Mouse (Mus musculus) ES-CJ7 (cell line): Measurements from ENCODE around the gene Myo15b.
A peak's percentile ranks its signal among the peaks of the same experiment; 100 is the strongest.

Experiments used
- DNase-seq: peaks from one replicate; pipeline ENCODE4 v3.0.0; 2011; ENCODE audit warnings: low read depth, low spot score

Gene Myo15b

GRCm38 (mm10) chr11:115858354-115858753, at the start of gene Myo15b:
Myo15b (plus strand) TSS chr11:115858406.
- no peak for DNase-seq

DNA sequence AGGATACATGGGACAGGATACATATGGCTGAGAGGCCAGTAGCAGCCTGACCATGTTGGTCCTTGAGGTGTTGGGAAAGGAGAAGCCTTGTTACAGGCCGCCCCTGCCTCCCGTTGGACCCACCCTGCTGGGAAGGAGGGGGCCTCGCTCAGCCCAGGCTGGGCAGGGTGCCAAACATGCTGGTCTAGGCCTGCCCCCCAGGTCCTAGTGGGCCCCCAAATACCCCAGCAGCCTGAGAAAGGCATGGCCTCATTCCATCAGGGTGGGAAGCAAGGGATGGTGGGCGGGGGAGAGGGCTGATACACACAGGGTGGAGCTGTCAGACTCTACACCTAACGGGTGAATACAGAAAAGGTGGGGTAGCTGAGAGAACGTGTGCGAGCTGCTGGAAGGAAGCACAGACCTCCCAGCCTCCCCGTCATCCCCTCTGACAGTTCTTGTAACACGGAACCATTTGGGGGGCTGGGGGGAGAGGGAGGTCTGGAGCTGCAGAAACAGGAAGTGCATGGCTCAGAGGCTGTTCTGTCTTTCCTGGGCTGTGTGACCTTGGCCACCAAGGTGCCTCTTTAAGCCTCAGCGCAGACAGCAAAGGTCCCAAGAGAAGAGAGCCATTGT, 49.4 kb upstream of the Myo15b start:
- no peak for DNase-seq

GRCm38 (mm10) chr11:115809311-115809781, 48.9 kb upstream of the Myo15b start:
- no peak for DNase-seq

- no peak for DNase-seq
Measured at GRCm38 (mm10) chr11:115810377-115810776, 47.8 kb upstream of the Myo15b start.

GRCm38 (mm10) chr11:115811381-115812093, 46.7 kb upstream of the Myo15b start:
- DNase-seq: no peak

DNA sequence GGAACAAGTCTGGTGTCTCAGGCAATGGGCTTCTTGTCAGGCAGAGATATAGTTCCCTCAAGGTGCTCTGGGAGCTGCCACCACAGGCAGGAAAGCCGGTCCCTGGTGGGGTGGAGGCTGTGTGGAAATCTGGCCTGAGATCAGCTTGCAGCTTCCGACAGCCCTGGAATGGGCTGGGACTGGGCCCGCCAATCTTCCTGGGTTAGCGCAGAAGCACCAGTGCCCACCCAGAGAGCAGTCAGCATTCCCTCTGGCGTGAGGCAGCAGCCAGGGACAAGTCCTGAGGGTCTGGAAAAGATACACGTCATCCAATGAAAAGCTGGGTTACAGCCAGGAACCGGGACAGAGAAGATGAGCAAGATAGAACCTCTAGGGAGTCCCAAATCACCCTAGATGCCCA, 46.1 kb upstream of the Myo15b start:
- no peak for DNase-seq

GRCm38 (mm10) chr11:115812533-115813420, 45.4 kb upstream of the Myo15b start:
- DNase-seq: peak; percentile 53

DNA sequence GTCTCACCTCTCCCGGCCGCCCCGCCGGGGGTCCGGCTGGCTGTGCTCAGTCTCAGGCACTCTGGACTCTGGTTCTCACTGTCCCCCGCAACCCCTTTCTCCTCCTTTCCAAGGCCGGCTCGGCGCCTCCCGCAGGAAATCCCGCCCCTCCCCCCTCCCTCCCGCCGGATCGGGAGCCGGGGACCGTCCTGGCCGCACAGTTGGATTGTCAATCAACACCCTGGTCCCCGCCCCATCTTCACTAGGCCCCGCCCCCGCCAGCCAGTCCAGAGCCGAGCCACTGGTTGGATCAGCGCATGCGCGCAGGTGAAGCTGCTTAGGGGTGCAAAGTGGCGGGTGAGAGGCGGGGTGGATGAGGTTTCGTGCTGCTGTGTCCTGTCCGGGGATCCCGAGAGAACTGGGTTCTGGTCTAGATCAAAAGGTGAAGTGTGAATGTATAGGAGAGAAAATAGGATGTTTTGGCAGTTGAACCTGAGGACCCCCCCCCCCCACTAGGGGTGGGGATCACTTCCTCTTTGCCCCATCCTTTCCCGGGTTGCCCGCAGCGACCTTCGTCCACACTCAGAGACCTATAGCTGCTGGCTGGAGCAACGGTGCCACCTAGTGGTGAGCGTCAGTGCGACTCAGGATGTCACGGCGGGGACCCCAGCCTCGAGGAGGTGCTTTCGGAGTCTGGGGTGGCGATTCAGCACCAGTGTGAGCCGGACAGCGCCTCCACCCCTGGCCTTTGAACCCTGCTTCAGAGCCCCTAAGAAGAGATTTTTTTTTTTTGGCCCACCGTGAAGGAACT, 44.5 kb upstream of the Myo15b start, which contains the start of gene Caskin2:
Caskin2 (minus strand) TSS at position 133 of the 790 bp plus-strand sequence.
- peak; percentile 97 for DNase-seq

- peak; percentile 83 for DNase-seq
Measured at GRCm38 (mm10) chr11:115814605-115815450, 43.4 kb upstream of the Myo15b start, which contains the start of gene Tsen54. Tsen54 (plus strand) TSS chr11:115814724.

- no peak for DNase-seq
Measured at GRCm38 (mm10) chr11:115817331-115817730, 40.9 kb upstream of the Myo15b start.

DNA sequence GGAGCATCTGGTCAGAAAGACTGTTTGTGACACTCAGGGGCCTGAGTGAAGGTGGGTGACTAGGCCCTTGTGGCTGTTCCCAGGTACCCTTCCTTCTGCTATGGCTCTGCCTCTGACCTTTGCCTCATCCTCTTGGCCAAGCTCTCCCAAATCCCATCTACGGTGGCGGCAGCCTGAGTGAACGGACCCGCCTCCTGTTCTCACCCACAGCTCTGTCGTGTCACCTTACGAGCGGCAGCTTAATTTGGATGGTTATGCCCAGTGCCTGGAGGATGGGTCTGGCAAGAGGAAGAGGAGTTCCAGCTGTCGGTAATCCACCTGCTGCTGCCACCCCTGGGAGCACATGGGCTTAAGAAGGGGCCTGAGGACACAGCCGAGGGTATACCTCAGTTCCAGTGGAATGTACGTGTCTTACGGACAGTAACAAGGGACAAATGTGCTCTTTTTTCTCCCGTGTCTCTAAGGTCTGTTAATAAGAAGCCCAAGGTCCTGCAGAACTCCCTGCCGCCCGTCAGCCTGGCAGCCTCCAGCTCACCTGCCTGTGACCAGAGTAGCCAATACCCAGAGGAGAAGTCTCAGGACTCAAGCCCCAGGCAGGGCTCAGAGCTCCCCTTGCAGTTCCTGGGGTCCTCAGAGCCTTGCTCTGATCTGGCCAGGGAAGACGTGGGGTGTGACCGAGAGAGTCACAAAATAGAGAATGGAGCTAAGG, 38.1 kb upstream of the Myo15b start:
- no peak for DNase-seq

DNA sequence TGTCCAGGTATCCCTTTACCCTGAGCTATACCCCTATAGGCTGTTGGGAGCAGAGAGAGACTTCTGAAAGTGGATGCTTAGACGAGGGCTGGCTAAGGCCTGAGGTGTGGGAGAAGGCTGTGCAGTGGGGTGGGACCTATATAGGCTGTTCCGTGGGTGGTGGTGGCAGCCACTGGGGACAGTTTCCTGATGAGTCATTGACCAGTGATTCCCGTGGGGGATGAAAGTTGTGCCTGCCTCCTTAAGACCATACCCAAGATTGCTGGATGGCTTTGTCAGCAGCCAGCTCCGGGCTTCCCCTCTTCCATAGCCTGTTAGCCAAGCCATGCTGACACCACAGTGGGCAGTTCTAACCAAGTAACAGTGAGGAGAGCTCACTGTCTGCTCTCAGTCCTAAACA, 37.2 kb upstream of the Myo15b start:
- DNase-seq: no peak

DNA sequence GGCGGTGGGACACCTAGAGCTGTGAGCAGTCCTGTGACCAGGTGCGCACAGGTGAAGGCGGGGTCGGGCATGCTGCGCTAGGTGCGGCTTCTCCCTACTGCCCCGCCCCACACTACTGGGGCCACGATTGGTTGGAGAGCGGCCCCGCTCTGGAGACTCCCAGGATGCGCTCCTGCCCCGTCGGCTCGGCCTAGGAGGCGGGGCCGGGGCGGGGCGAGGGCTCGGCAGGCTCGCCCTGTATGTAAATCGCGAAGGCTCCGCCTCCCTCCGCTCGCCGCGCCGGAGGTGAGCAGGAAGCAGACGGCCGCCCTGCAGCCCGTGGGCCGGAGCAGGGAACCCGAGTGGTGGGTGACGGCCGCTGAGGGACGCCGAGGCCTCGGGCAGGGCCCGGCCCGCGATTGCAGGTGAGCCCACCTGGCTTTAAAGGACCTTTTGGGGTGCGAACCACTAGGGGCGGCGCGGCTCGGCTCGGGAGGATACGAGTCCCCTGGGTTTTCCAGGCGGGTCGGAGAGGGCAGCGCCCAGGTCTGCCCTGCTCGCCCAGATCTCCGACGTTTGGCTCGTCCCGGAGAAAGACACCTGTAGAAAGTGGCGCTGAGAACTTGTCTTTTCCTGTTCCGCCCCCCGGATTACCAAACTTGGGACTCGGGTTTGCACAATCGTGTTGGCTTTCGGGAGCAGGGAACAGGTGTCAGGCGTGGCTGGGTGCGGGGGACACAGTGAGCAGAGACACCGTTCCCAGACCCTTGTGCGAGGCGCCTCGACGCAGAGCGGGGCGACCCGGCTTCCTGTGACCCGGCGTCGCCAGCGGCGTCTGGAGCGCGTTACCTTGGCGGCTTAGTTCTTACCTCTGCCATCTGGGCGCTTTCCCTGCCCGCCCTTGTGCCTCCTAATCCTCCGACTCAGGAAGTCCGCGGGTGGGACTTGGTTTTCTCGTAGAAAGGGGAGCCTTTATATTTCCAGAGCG, 34.1 kb upstream of the Myo15b start, which contains the start of gene Llgl2:
Llgl2 (plus strand) TSS at position 276 of the 967 bp plus-strand sequence.
- DNase-seq: peak; percentile 90

- no peak for DNase-seq
Measured at GRCm38 (mm10) chr11:115824813-115825212, 33.4 kb upstream of the Myo15b start.

GRCm38 (mm10) chr11:115826487-115826886, 31.7 kb upstream of the Myo15b start:
- DNase-seq: no peak

DNA sequence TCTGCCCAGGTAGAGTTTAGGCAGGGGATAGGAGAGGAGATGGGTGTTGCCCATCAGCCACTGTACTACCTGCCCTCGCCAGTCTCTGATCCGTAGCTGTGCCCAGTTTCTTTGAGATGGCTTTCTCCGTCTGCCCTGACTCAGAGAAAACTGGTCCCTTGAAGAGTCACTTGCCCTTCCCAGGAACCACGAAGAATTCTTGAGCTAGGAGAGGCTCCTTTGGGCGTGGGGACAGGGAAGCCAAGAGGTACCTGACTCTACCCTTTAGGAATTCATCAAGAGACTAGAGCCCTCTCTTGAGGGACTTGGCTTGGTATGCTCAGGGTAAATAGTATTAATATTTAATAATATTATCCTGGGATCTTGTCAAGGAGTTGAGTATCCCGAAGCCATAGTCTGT, 30.6 kb upstream of the Myo15b start:
- DNase-seq: no peak

DNA sequence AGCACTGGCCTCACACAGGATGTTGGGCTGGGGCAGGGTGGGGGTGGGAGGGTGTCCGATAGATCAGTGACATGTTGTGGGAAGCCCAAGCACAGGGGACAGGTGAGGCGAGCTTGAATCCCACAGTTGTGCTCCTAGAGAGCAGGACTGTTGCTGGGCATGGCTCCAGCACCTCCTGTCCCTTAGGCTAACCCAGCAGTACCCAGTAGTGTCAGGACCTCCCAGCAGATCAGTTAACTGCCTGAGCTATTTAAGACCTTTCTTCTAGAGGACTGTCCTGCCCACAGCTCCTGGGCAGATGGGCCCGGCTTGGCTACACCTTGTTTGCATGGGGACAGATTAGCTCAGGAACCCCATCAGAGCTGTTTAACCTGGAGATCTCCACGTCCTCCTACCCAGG, 29.2 kb upstream of the Myo15b start:
- no peak for DNase-seq

- peak; percentile 95 for DNase-seq
Measured at GRCm38 (mm10) chr11:115830550-115831325, 27.5 kb upstream of the Myo15b start.
